Mouse (Mus musculus) left cerebral cortex, adult 2 months (tissue): ENCODE results near the gene Samm50. TPM values are rescaled to one million over a fixed set of nuclear protein-coding genes. Genes with fewer than 3 reads are reported as not detected.

Experiments
- DNase-seq, 2 experiments: peaks; one replicate each; pipeline ENCODE4 v3.0.0; 2021 to 2022; ENCODE audit warnings: low spot score in 2 of 2, mixed read lengths in 1 of 2; ENCODE audit errors: extremely low spot score in 1 of 2
- H3K27ac ChIP-seq: fragments of 200-600 bp; 2 replicates; pipeline ENCODE4 v1.8.1; 2022
- H3K4me3 ChIP-seq: fragments of 200-600 bp; 2 replicates; pipeline ENCODE4 v1.8.1; 2022
- CTCF ChIP-seq: fragments of 200-600 bp; IDR thresholded peaks from 2 replicates; pipeline ENCODE4 v1.8.1; 2022; ENCODE audit warnings: antibody characterized with exemption, mild to moderate bottlenecking, moderate library complexity
- intact Hi-C: fragments of 180-260 bp; cut with DNase I; formaldehyde crosslinking; loops from one replicate; pipeline ENCODE4 v1.15.1; 2025
- total RNA-seq, 2 experiments: library from RNA; stranded (reverse); gene quantifications; 2 replicates each; pipeline ENCODE4 v1.2.3; 2021

Gene Samm50
- total RNA-seq, 2 experiments from 2014 or later, result 99.4 to 111 TPM

GRCm38 (mm10) chr15:84226918-84227317 is 34.9 kb downstream of the Samm50 start:
- intact Hi-C loops, result no loop called here
- no peak for DNase-seq
- Histone ChIP-seq H3K27ac (no peak overlapping the region), H3K4me3 (no peak overlapping the region)
- no peak for TF ChIP-seq CTCF

- intact Hi-C loops, result no loop called here
- DNase-seq, result no peak
- no peak for TF ChIP-seq CTCF
- Histone ChIP-seq H3K27ac (peak overlapping the region; percentile 84), H3K4me3 (peak overlapping the region; percentile 58)
These were observed 38.6 kb downstream of the Samm50 start for GRCm38 (mm10) chr15:84230661-84231060.

- peak; percentile 63 to 69 for DNase-seq
- TF ChIP-seq CTCF, result no peak
- intact Hi-C loops, result no loop called here
- Histone ChIP-seq H3K4me3 (peak overlapping the region; percentile 58), H3K27ac (peak overlapping the region; percentile 84)
These were observed 39.2 kb downstream of the Samm50 start for GRCm38 (mm10) chr15:84231113-84231712.

DNA sequence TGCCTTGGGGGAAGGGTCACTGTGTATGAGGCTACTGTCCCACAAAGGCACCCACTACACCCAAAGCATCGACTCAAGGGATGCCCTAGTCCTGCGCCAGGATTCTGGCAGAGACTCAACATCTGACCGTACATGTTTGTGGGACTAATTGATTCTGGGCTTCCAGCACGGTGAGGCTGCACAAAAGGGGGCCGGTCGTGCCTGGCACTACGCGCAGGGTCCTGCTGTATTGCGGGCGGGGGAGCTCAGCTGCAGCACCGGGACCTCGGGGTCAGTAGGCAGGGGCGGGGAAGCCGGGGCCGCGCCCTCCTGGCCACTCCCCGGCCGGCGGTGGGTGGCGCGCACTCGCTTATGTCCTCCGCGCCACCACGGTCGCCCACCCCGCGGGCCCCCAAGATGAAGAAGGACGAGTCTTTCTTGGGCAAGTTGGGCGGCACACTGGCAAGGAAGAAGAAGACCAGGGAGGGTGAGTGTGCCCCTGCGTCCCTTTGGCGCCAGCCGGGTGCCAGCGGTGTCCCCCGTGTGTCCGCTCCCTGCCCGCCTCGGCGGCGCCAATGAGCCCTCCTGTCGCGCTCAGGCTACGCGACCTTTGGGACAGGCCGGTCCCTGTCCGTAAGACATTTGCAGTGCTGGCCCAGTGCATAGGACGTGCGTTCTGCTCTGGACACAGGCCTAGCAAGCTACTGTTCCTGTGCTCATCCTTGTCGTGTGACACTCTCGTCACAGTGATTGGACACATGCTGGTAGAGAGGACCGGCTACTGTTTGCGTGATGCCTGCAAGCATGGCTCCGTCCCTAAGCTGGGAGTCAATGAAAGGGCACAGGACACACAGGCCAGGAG is 39.9 kb downstream of the Samm50 start, which contains the start of gene Parvb:
Parvb (plus strand) TSS at position 323 of the 841 bp plus-strand sequence.
- intact Hi-C loops, result no loop called here

DNA sequence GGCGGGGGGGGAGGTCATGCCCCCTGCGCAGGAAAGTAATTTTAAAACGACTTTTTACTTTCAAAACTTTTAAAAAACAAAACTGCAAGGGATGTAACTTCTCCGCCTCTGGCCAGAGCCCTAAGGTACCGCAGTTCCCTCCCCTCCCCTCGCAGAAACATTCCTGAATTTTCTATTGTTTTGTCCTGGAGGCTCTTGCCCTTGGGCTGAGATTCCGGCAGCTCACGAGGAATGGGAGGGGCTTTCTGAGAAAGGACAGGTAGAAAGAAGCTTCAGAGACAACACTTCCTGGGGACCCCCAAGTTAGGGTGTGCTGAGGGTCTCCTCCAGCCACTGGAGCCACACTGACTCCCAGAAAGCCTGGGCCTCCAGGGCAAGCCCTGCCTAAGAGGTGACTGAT is 40.6 kb downstream of the Samm50 start:
- DNase-seq, result no peak
- peak overlapping the region; percentile 58 for H3K4me3 ChIP-seq
- peak overlapping the region; percentile 84 for H3K27ac ChIP-seq
- intact Hi-C loops, result no loop called here
- no peak for TF ChIP-seq CTCF

More for the DNA sequence above, 39.9 kb downstream of the Samm50 start, which contains the start of gene Parvb:
- Histone ChIP-seq H3K27ac (peak within 1 kb of the TSS; percentile 84), H3K4me3 (peak within 1 kb of the TSS; percentile 58)
- peak in 1 of 2 experiments; percentile 44 for DNase-seq
- TF ChIP-seq CTCF, result no peak

- DNase-seq, result no peak
- no peak overlapping the region for H3K4me3 ChIP-seq
- intact Hi-C loops, result no loop called here
- peak overlapping the region; percentile 48 for H3K27ac ChIP-seq
- peak; percentile 32 for TF ChIP-seq CTCF
These were observed 42.9 kb downstream of the Samm50 start for GRCm38 (mm10) chr15:84234794-84235581.

DNA sequence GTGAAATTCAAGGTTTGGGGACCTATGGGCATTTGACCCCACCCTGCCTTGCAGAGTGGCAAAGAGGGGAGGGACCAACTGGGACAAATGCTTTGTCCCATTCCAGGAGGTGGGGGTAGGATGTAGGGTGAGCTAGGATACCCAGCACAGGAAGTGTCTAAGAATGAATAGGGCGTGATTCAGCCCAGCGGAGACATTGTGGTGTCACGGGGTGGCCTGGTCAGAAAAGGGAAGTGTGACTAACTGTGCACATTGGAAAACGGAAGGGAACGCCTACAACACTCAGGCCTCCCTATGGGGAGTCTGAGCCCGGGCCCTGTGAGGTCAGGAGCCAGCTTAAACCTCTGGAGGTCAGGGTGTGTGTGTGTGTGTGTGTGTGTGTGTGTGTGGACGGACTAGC is 43.6 kb downstream of the Samm50 start:
- Histone ChIP-seq H3K4me3 (no peak overlapping the region), H3K27ac (no peak overlapping the region)
- intact Hi-C loops, result no loop called here
- no peak for TF ChIP-seq CTCF
- DNase-seq, result no peak

DNA sequence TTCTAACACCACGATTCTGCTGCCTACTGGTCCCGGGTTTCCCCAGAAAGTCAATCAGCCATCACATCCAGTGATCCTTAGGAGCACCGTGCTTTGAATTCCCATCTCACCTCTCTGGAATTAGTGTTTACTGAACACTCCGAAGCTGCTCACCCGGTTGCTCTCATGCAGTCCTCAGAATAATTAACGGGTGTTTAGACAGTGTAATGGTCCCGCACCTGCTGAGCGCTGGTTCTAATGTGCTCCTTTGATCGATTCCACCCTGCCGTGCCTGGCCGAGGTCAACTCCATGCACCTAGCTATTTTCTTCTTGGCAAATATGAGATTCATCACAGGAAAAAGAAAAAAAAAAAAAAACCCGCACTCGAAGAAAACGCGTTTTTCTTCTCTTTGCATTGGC is 46.5 kb downstream of the Samm50 start:
- Histone ChIP-seq H3K4me3 (no peak overlapping the region), H3K27ac (no peak overlapping the region)
- no peak for TF ChIP-seq CTCF
- DNase-seq, result no peak
- intact Hi-C loops, result no loop called here

GRCm38 (mm10) chr15:84238991-84239401 is 47.0 kb downstream of the Samm50 start:
- DNase-seq, result no peak
- intact Hi-C loops, result no loop called here
- H3K27ac ChIP-seq, result no peak overlapping the region

DNA sequence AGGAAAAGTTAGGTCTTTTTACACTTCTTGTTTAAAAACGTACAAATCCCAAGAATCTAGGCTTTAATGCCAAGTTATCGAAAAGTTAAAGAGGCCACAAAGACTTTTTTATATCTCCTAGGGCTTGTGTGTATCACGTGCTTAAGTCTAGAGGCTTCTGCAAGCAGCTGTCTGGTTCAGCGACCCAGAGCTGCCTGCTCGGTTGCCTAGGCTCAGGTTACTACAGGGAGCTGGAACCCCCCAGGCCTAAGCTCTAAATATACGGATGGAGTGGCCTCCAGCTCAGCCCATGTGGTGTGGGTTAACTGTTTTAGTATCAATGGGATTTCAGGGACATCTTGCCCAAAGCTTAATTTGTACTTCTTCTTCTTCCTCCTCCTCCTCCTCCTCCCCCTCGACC is 49.5 kb downstream of the Samm50 start:
- no peak for DNase-seq
- no peak for TF ChIP-seq CTCF
- Histone ChIP-seq H3K27ac (no peak overlapping the region), H3K4me3 (no peak overlapping the region)
- intact Hi-C loops, result no loop called here

More at GRCm38 (mm10) chr15:84238991-84239401, 47.0 kb downstream of the Samm50 start:
- H3K4me3 ChIP-seq, result no peak overlapping the region
- TF ChIP-seq CTCF, result no peak

GRCm38 (mm10) chr15:84245104-84245503 is 53.1 kb downstream of the Samm50 start:
- intact Hi-C loops, result no loop called here
- no peak for DNase-seq
- Histone ChIP-seq H3K27ac (no peak overlapping the region), H3K4me3 (no peak overlapping the region)
- TF ChIP-seq CTCF, result no peak

- H3K27ac ChIP-seq, result no peak overlapping the region
- intact Hi-C loops, result no loop called here
- H3K4me3 ChIP-seq, result no peak overlapping the region
- TF ChIP-seq CTCF, result no peak
- DNase-seq, result no peak
These were observed 54.2 kb downstream of the Samm50 start for GRCm38 (mm10) chr15:84246195-84246594.
